Mouse (Mus musculus) intestine, postnatal 0 days (tissue): ENCODE measurements around the gene Peli1. TPM values are rescaled to one million over a fixed set of nuclear protein-coding genes. Genes with fewer than 3 reads are reported as not detected.

ENCODE experiments used
- ATAC-seq: fragments of 200-750 bp; cut with Nextera tagmentation; 2 replicates; pipeline ENCODE4 v1.8.0; 2017; ENCODE audit warnings: mild to moderate bottlenecking, moderate TSS enrichment, moderate library complexity
- H3K27ac ChIP-seq: fragments of 300-500 bp; sonication (generic); 2 replicates; pipeline ENCODE4 v1.5.1; 2014; ENCODE audit warnings: mild to moderate bottlenecking, low read depth, low read length, moderate library complexity
- H3K27me3 ChIP-seq: fragments of 300-500 bp; sonication (generic); replicated peaks from 2 replicates; pipeline ENCODE4 v1.6.1; 2014; ENCODE audit warnings: low read length, mixed read lengths; ENCODE audit not compliant: control insufficient read depth, insufficient read depth
- H3K36me3 ChIP-seq: fragments of 300-500 bp; sonication (generic); 2 replicates; pipeline ENCODE4 v1.6.1; 2014; ENCODE audit warnings: mild to moderate bottlenecking, moderate library complexity; ENCODE audit not compliant: control insufficient read depth, insufficient read depth
- H3K4me1 ChIP-seq: fragments of 300-500 bp; sonication (generic); replicated peaks from 2 replicates; pipeline ENCODE4 v1.6.1; 2014; ENCODE audit warnings: antibody characterized with exemption, low read length, mixed read lengths; ENCODE audit not compliant: control insufficient read depth, insufficient read depth
- H3K4me2 ChIP-seq: fragments of 300-500 bp; sonication (generic); replicated peaks from 2 replicates; pipeline ENCODE4 v1.6.1; 2014; ENCODE audit warnings: low read depth, mild to moderate bottlenecking, moderate library complexity
- H3K4me3 ChIP-seq: fragments of 300-500 bp; sonication (generic); 2 replicates; pipeline ENCODE4 v1.5.1; 2014; ENCODE audit warnings: low read depth, low read length
- H3K9ac ChIP-seq: fragments of 300-500 bp; sonication (generic); 2 replicates; pipeline ENCODE4 v1.6.1; 2014; ENCODE audit warnings: mild to moderate bottlenecking, low read depth, low read length
- H3K9me3 ChIP-seq: fragments of 300-500 bp; sonication (generic); 2 replicates; pipeline ENCODE4 v1.6.1; 2016; ENCODE audit warnings: mixed run types; ENCODE audit not compliant: control insufficient read depth
- CTCF ChIP-seq: sonication (generic); IDR thresholded peaks from 2 replicates; pipeline ENCODE4 v1.5.1; 2016; ENCODE audit warnings: low read depth, mild to moderate bottlenecking, control low read depth, antibody characterized with exemption, moderate library complexity
- WGBS: fragments of 180-500 bp; shearing (Covaris S2); extraction: QIAGEN DNeasy Blood & Tissue Kit; methylation state at CpG from one replicate; pipeline ENCODE4 v1.1.7; 2014; 5-methylcytosine and 5-hydroxymethylcytosine counted together
- polyA plus RNA-seq: library from polyadenylated mRNA; unstranded; fragments of >200 nt; fragmentation: Nextera tagmentation; extraction: Ambion mirVana; gene quantifications from 2 replicates; pipeline ENCODE4 v1.2.1, GENCODE M21; 2015

The Peli1 gene
- polyA plus RNA-seq, 1 experiment from 2014 or later, result 27.2 TPM

DNA sequence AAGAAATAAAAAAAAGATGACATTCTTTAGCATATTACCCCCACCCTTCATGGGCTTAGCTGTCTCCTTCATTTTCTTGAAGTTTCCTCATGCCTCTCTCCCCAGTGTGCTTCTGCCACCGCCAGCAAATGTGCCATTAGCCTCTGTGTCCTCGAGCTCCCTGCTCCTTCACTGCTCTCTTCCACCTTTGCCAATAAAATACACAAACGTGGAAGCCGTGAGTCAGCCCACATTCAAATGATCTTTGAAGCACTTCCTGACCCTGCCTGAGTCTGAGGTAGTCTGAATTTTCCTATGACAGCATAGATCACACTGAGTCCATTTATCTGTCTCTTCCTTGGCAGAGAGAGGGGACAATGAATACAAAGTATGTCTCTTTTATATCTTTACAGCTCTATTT lies 1.5 kb upstream of the Peli1 start:
- Histone ChIP-seq H3K4me1 (peaks cover 6% of the 10 kb centered on the region), H3K9ac (no peak overlapping the region), H3K4me2 (no peak overlapping the region), H3K36me3 (no peaks in the 10 kb centered on the region), H3K27ac (no peak overlapping the region), H3K27me3 (no peaks in the 10 kb centered on the region), H3K9me3 (no peaks in the 10 kb centered on the region), H3K4me3 (no peak overlapping the region)
- no peak for TF ChIP-seq CTCF
- ATAC-seq, result no peak
- 24% methylated on average over 4 of the region's 4 CpGs for WGBS

DNA sequence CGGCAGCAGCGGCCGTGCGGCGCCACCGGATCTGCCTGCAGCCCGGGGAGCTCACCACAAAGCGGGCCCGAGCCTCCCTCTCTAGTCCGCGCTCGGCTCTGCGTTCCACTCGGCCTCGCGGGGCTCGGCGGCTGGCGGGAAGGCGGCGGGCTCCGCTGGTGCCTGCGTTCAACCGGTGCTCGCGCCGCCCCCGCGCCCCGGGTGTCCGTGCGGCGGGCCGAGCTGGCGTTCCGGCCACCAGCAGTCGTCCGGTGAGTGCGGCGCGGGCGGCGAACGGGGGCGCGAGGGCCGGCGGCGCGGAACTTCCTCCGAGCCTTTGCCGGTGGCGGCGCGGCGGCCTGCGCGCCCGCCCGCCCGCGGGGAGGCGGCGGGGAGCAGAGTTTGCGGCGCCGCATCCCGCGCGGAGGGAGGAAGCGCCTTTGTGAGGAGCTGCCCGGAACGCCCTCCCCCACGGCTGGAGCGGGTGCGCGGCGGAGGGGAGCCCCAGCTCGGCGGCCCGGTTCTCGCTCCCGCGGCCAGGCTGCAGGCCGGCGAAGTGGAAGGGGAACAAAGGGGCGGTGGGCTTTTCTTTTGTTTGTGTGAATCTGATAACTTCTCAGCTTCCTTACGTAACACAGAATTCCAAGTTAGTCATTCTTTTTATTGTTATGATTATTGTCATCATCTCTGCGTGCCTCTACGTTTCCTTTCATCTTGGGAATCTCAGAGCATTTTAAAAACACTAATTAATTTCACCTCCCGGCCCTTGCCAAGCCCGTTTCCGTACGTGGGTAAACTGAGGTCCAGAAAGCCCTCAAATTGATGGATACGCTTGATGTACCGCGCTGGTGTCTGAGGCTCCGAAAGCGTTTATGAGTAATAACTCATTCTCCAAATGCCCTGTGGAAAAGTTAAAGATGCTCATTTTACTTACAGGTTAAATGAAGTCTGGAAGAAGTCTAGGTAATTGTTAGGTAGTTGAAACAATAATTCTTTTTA lies 626 bp downstream of the Peli1 start:
- H3K9ac ChIP-seq, result peak overlapping the region; percentile 97
- H3K4me3 ChIP-seq, result peak overlapping the region; percentile 98
- peak overlapping the region; percentile 100 for H3K27ac ChIP-seq
- peaks cover 6% of the 10 kb centered on the region for H3K4me1 ChIP-seq
- H3K36me3 ChIP-seq, result no peaks in the 10 kb centered on the region
- ATAC-seq, result peak; percentile 37
- no peaks in the 10 kb centered on the region for H3K9me3 ChIP-seq
- H3K4me2 ChIP-seq, result peak overlapping the region; percentile 72
- under 1% methylated on average over 82 of the region's 99 CpGs for WGBS
- H3K27me3 ChIP-seq, result no peaks in the 10 kb centered on the region
- TF ChIP-seq CTCF, result no peak

DNA sequence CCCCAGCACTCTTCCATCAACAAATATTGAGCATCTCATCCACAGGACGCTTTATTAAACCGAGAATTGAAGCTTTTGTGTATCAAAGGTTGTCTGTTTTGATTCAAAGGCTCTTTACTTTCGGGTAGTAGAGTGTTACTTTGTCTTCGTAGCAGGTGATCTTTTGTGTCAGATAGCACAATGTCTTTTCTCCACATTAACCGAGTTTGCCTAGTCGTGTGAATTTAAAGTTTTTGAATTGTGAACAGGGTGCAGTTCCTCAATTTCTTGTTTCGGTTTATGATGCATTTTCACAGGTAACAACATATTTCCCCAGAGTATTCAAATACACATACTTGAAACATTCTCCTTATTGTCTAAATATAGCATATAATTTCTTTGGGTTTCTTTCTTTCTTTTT lies 1.5 kb downstream of the Peli1 start:
- ATAC-seq, result no peak
- peak overlapping the region; percentile 97 for H3K9ac ChIP-seq
- no peaks in the 10 kb centered on the region for H3K9me3 ChIP-seq
- peak overlapping the region; percentile 72 for H3K4me2 ChIP-seq
- 11% methylated on average over 7 of the region's 7 CpGs for WGBS
- H3K27ac ChIP-seq, result no peak overlapping the region
- no peaks in the 10 kb centered on the region for H3K36me3 ChIP-seq
- peaks cover 6% of the 10 kb centered on the region for H3K4me1 ChIP-seq
- peak overlapping the region; percentile 98 for H3K4me3 ChIP-seq
- no peaks in the 10 kb centered on the region for H3K27me3 ChIP-seq
- no peak for TF ChIP-seq CTCF

DNA sequence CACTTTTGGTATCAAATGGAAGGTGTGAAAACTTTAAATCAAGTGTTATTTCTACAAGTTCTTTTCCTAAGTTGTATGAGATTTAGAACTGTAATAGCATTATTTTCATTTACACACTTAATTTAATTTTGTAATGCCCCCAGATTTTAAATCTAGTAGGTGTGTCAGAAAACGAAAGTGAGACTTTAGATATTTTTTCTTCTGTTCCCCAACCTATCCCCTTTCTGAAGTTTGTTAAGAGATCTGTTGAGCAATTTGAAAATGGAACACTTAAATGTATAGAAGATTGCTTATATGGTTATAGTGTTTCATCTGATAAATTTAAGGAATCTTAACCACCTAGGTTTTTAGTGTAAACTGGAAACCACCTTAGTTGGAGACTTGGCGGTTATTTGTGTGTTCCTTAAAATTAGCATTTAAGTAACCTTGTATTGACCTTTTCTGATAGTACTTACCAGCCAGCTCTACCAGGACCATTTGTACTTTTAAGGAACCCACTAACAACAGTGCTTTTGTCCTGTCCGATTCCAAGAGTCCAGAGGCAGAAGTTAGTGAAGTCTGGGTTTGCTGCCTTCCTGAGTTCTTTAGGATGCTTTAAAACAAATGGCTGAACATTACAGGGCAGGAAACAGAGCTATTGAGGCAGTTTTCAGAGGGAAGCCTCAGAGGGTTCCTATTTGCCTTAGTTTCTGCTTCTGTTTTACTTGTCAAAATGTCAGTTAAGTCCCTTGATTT lies 2.2 kb downstream of the Peli1 start:
- H3K27me3 ChIP-seq, result no peaks in the 10 kb centered on the region
- no peak for TF ChIP-seq CTCF
- peak overlapping the region; percentile 72 for H3K4me2 ChIP-seq
- 51% methylated on average over 3 of the region's 3 CpGs for WGBS
- no peak for ATAC-seq
- H3K4me1 ChIP-seq, result peaks cover 6% of the 10 kb centered on the region
- H3K4me3 ChIP-seq, result no peak overlapping the region
- no peaks in the 10 kb centered on the region for H3K36me3 ChIP-seq
- H3K9me3 ChIP-seq, result no peaks in the 10 kb centered on the region
- H3K9ac ChIP-seq, result no peak overlapping the region
- no peak overlapping the region for H3K27ac ChIP-seq

DNA sequence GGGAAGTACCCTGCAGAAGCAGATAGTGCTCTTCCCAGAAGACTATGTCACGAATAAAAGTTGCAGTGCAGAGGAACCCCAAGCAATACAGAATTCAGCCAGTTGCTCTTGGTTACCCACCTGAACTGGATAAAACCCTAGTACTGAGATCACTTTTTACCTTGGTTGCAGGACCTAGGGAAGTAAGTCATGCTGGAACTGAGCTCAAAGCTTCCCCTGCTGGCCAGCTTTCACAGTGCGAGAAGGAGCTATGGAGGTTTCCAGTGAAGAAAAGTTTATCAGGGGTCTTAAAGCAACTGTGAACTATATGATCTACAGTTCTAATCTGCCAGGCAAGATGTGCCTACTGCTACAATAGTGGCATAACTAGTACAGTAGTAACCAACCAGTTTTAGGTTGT lies 5.5 kb downstream of the Peli1 start:
- peaks cover 8% of the 10 kb centered on the region for H3K4me1 ChIP-seq
- H3K9ac ChIP-seq, result no peak overlapping the region
- TF ChIP-seq CTCF, result peak; percentile 62
- H3K27me3 ChIP-seq, result no peaks in the 10 kb centered on the region
- no peak overlapping the region for H3K4me2 ChIP-seq
- no peaks in the 10 kb centered on the region for H3K9me3 ChIP-seq
- no peak overlapping the region for H3K4me3 ChIP-seq
- H3K36me3 ChIP-seq, result no peaks in the 10 kb centered on the region
- WGBS, result 91% methylated on average over 2 of the region's 2 CpGs
- ATAC-seq, result no peak
- no peak overlapping the region for H3K27ac ChIP-seq

DNA sequence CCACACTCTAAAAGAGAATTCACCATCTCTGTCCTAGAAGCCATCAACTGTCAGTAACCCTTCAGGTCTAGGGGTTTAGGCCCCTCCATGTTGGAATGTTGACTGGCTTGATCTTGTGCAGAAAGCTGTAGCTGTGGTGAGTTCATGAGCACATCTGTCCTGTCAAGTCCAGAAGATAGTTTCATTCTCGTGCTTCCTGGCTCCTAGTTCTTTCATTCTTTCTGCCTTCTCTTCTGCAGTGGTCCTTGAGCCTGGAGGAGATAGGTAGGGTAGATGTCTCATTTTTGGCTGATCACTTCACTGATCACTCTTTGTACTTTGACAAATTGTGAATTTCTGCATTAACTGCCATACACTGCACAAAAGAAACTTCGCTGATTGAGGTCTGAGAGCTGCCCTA lies 7.4 kb downstream of the Peli1 start:
- no peak for TF ChIP-seq CTCF
- no peak overlapping the region for H3K27ac ChIP-seq
- H3K4me3 ChIP-seq, result no peak overlapping the region
- no peak overlapping the region for H3K4me2 ChIP-seq
- peaks cover 5% of the 10 kb centered on the region for H3K4me1 ChIP-seq
- no peaks in the 10 kb centered on the region for H3K27me3 ChIP-seq
- H3K9me3 ChIP-seq, result no peaks in the 10 kb centered on the region
- no peak for ATAC-seq
- WGBS, result 81% methylated on average over 2 of the region's 2 CpGs
- no peak overlapping the region for H3K9ac ChIP-seq
- H3K36me3 ChIP-seq, result no peaks in the 10 kb centered on the region
